Mouse (Mus musculus): ENCODE data around the gene Dusp9.

The Dusp9 gene

DNA sequence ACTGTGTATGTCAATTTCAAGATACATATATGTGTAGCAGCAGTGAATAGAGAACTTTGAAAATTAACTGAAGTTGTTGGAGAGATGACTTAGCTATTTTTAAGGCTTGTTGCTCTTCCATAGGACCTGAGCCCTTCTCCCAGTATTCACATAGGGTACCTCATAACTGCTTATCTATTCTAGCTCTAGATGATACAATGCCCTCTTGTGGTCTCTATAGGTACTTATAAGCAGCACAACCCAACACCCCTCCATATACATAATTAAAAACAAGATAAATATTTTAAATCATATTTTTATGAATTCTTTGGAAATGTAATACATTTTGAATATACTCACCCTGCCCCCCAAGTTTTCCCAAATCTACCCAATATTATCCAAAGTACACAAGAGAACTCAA, 23.9 kb downstream of the Dusp9 start:
- peak; percentile 62 for DNase-seq (ENCODE audit: low spot score)

- DNase-seq (ENCODE audit: low spot score) = peak; percentile 76
Measured at GRCm38 (mm10) chrX:73672031-73672431, 32.8 kb downstream of the Dusp9 start.

- peak; percentile 75 for DNase-seq (ENCODE audit: low spot score)
Measured at GRCm38 (mm10) chrX:73672879-73673618, 33.8 kb downstream of the Dusp9 start, which contains the start of gene Slc6a8. Gene Slc6a8 (plus strand): TSS chrX:73673150.

- DNase-seq (ENCODE audit: low spot score) = no peak
Measured at GRCm38 (mm10) chrX:73673619-73673967, 34.4 kb downstream of the Dusp9 start.

DNA sequence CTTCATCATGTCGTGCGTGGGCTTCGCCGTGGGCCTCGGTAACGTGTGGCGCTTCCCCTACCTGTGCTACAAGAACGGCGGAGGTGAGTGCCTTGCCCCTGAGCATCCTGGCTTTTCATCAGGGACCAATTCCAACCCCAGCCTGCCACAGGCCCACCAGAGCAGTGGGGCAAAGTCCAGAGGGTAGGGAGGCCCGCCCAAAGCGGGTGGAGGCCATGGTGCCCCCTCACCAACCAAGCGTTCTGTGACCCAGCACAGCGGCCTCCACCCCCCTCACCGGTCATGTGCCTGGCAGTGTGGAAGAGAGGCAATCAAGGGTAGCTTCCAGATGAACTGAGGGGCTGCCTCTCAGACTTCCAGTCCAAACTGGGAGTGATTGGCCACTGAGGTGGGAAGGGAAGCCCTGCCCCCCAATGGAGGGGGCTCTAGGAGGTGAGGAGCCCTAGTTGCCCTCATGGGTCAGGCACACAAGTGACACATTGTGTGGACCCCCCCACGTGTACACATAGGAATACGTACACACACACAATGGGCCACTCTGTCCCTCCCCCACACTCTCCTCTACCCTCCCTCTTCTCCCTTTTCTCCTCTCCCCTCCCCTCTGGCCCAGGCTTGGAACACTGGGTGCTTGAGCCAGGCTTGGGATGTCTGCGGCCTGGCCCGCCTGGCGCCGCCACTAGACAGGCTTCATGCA, 34.9 kb downstream of the Dusp9 start:
- peak; percentile 48 for DNase-seq (ENCODE audit: low spot score)

DNA sequence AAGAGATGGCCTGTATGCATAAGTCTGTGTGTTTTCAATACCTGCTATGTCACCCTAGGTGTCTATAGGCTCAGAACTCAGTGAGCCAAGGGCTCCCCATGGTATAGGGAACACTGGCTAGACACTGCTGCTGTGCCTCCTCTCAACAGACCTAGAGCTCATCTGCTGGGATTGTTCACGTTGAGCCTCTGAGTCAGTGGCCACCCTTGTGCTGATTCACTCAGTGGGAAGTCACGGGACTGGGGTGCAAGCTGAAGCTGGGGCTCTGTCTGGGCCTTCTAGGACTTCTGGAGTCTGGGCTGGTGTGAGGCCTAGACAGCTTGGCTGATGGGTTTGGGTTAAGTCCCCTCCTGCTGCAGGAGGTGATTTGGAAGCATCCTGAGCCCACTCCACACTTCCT, 36.0 kb downstream of the Dusp9 start:
- no peak for DNase-seq (ENCODE audit: low spot score)

- DNase-seq (ENCODE audit: low spot score) = no peak
Measured at GRCm38 (mm10) chrX:73676668-73677067, 37.4 kb downstream of the Dusp9 start.

- DNase-seq (ENCODE audit: low spot score) = no peak
Measured at GRCm38 (mm10) chrX:73684156-73684555, 44.9 kb downstream of the Dusp9 start.

DNA sequence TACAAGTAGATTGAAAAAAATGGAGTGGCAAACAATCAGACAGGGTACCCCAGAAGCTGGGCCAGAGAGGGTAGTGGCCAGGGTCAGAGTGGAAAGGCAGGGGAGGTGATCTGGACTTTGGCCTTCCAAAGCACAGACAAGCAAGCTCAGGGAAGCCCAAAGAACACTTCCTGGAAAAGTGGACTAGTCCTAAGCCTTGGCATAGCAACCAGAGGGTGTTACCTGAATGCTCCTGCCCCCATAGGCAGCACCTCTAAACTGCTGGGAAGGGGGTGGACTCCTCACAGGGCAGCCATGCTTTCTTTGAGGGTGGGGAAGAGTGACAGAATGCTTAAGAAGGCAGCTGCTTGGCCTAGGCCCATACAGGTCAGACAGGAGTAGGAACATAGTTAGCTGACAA, 45.8 kb downstream of the Dusp9 start:
- no peak for DNase-seq (ENCODE audit: low spot score)

DNA sequence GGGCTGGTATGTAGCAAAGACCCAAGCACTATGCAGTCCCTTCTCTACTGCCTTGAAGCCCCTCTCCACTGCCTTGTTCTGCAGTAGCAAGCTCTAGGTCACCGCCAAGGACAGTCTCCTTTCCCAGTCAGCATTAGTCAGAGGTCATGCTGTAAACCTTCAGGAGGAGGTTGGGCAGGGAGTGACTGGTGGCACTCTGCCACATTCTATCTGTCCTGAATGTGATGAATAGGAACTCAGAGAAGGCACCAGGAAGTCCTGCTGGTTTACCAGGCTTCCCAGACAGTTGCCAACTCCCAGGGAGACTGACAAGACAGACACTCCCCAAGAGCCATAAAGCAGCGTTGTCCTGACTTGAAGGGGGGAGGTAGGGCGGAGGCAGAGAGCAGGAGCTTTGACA, 46.4 kb downstream of the Dusp9 start:
- DNase-seq (ENCODE audit: low spot score) = no peak

- peak; percentile 67 for DNase-seq (ENCODE audit: low spot score)
Measured at GRCm38 (mm10) chrX:73690917-73691629, 51.9 kb downstream of the Dusp9 start.

Data from retina, embryonic 14.5 days (tissue).